Mouse (Mus musculus): Measurements from ENCODE around the gene Epn1.
"Not testable (repeated sequence)": the region's sequence is repeated elsewhere in the genome, so short reads cannot be mapped to it uniquely, and the experiment has no call there.

Gene Epn1

GRCm38 (mm10) chr7:5058631-5059030 lies 21.4 kb upstream of the Epn1 start:
- no peak for DNase-seq (ENCODE audit: low read depth, low spot score)

GRCm38 (mm10) chr7:5059421-5059820 lies 20.6 kb upstream of the Epn1 start:
- no peak for DNase-seq (ENCODE audit: low read depth, low spot score)

GRCm38 (mm10) chr7:5060239-5060731 lies 19.8 kb upstream of the Epn1 start:
- peak; percentile 88 for DNase-seq (ENCODE audit: low read depth, low spot score)

- DNase-seq (ENCODE audit: low read depth, low spot score) = peak; percentile 99
Observed at GRCm38 (mm10) chr7:5060944-5061773, 18.9 kb upstream of the Epn1 start.

GRCm38 (mm10) chr7:5061774-5062359 lies 18.2 kb upstream of the Epn1 start, which contains the start of gene U2af2:
U2af2 (plus strand) TSS chr7:5062143.
- DNase-seq (ENCODE audit: low read depth, low spot score) = peak; percentile 87

- DNase-seq (ENCODE audit: low read depth, low spot score) = peak; percentile 83
Observed at GRCm38 (mm10) chr7:5062360-5063001, 17.6 kb upstream of the Epn1 start.

GRCm38 (mm10) chr7:5064886-5065285 lies 15.1 kb upstream of the Epn1 start:
- no peak for DNase-seq (ENCODE audit: low read depth, low spot score)

- DNase-seq (ENCODE audit: low read depth, low spot score) = no peak
Observed at GRCm38 (mm10) chr7:5073586-5073985, 6.4 kb upstream of the Epn1 start.

- DNase-seq (ENCODE audit: low read depth, low spot score) = no peak
Observed at GRCm38 (mm10) chr7:5074984-5075383, 5.1 kb upstream of the Epn1 start.

- no peak for DNase-seq (ENCODE audit: low read depth, low spot score)
Observed at GRCm38 (mm10) chr7:5076931-5077330, 3.1 kb upstream of the Epn1 start.

- DNase-seq (ENCODE audit: low read depth, low spot score) = not testable (repeated sequence)
Observed at GRCm38 (mm10) chr7:5079365-5080009, 548 bp upstream of the Epn1 start.

- DNase-seq (ENCODE audit: low read depth, low spot score) = no peak
Observed at GRCm38 (mm10) chr7:5080815-5081214, 780 bp downstream of the Epn1 start.

- DNase-seq (ENCODE audit: low read depth, low spot score) = no peak
Observed at GRCm38 (mm10) chr7:5081241-5081640, 1.2 kb downstream of the Epn1 start.

GRCm38 (mm10) chr7:5081939-5082338 lies 1.9 kb downstream of the Epn1 start:
- DNase-seq (ENCODE audit: low read depth, low spot score) = no peak

GRCm38 (mm10) chr7:5083325-5084105 lies 3.5 kb downstream of the Epn1 start:
- no peak for DNase-seq (ENCODE audit: low read depth, low spot score)

- no peak for DNase-seq (ENCODE audit: low read depth, low spot score)
Observed at GRCm38 (mm10) chr7:5085512-5085911, 5.5 kb downstream of the Epn1 start.

GRCm38 (mm10) chr7:5086921-5087440 lies 6.9 kb downstream of the Epn1 start:
- DNase-seq (ENCODE audit: low read depth, low spot score) = no peak

GRCm38 (mm10) chr7:5087886-5088285 lies 7.9 kb downstream of the Epn1 start:
- no peak for DNase-seq (ENCODE audit: low read depth, low spot score)

- no peak for DNase-seq (ENCODE audit: low read depth, low spot score)
Observed at GRCm38 (mm10) chr7:5089853-5090252, 9.8 kb downstream of the Epn1 start.

GRCm38 (mm10) chr7:5091008-5091728 lies 11.1 kb downstream of the Epn1 start:
- no peak for DNase-seq (ENCODE audit: low read depth, low spot score)
